Mouse (Mus musculus) hindbrain, embryonic 16.5 days (tissue): ENCODE measurements around the gene Tfap2a. TPM values are rescaled to one million over a fixed set of nuclear protein-coding genes. Genes with fewer than 3 reads are reported as not detected.
A peak's percentile ranks its signal among the peaks of the same experiment; 100 is the strongest.

Experiments
- ATAC-seq: fragments of 200-750 bp; cut with Nextera tagmentation; 2 replicates; pipeline ENCODE4 v1.8.0; 2017; ENCODE audit warnings: moderate TSS enrichment, moderate library complexity
- H3K27ac ChIP-seq: fragments of 300-500 bp; sonication (generic); 2 replicates; pipeline ENCODE4 v1.5.1; 2014; ENCODE audit warnings: low read depth, mild to moderate bottlenecking, control low read depth, low read length, moderate library complexity
- H3K27me3 ChIP-seq: fragments of 300-500 bp; sonication (generic); replicated peaks from 2 replicates; pipeline ENCODE4 v1.6.1; 2014; ENCODE audit warnings: low read length; ENCODE audit not compliant: control insufficient read depth, insufficient read depth
- H3K36me3 ChIP-seq: fragments of 300-500 bp; sonication (generic); 2 replicates; pipeline ENCODE4 v1.6.1; 2014; ENCODE audit warnings: mild to moderate bottlenecking, low read length, moderate library complexity, mixed read lengths; ENCODE audit not compliant: control insufficient read depth, insufficient read depth
- H3K4me1 ChIP-seq: fragments of 300-500 bp; sonication (generic); 2 replicates; pipeline ENCODE4 v1.6.1; 2014; ENCODE audit warnings: low read depth, low read length; ENCODE audit not compliant: control insufficient read depth, insufficient read depth
- H3K4me2 ChIP-seq: fragments of 300-500 bp; sonication (generic); 2 replicates; pipeline ENCODE4 v1.6.1; 2014; ENCODE audit warnings: mild to moderate bottlenecking, low read length, control low read depth, moderate library complexity
- H3K4me3 ChIP-seq: fragments of 300-500 bp; sonication (generic); 2 replicates; pipeline ENCODE4 v1.5.1; 2014; ENCODE audit warnings: mild to moderate bottlenecking, low read length, control low read depth, moderate library complexity
- H3K9ac ChIP-seq: fragments of 300-500 bp; sonication (generic); 2 replicates; pipeline ENCODE4 v1.6.1; 2014; ENCODE audit warnings: low read depth, mild to moderate bottlenecking, control low read depth, low read length, moderate library complexity
- H3K9me3 ChIP-seq: fragments of 300-500 bp; sonication (generic); 2 replicates; pipeline ENCODE4 v1.6.1; 2014; ENCODE audit warnings: mild to moderate bottlenecking, low read length, moderate library complexity; ENCODE audit not compliant: control insufficient read depth
- WGBS: fragments of 180-500 bp; shearing (Covaris S2); extraction: QIAGEN DNeasy Blood & Tissue Kit; methylation state at CpG from one replicate; pipeline ENCODE4 v1.1.7; 2014; 5-methylcytosine and 5-hydroxymethylcytosine counted together
- polyA plus RNA-seq: library from polyadenylated mRNA; unstranded; fragments of >200 nt; fragmentation: Nextera tagmentation; extraction: Ambion mirVana; gene quantifications from 2 replicates; pipeline ENCODE4 v1.2.1, GENCODE M21; 2015

Gene Tfap2a
- 8.4 and 9.0 TPM in 2 replicates for polyA plus RNA-seq

GRCm38 (mm10) chr13:40738196-40738880, at the start of gene Tfap2a:
Gene Tfap2a (minus strand): TSS chr13:40738376.
- peaks cover 10% of the 10 kb centered on the region for H3K4me1 ChIP-seq
- peak within 1 kb of the TSS; percentile 19 for H3K4me3 ChIP-seq
- WGBS: 2% methylated on average over 30 of the region's 30 CpGs
- no peak within 1 kb of the TSS for H3K27ac ChIP-seq
- H3K36me3 ChIP-seq: no peaks in the 10 kb centered on the region
- peak within 1 kb of the TSS; percentile 45 for H3K4me2 ChIP-seq
- no peak within 1 kb of the TSS for H3K9ac ChIP-seq
- H3K9me3 ChIP-seq: peaks cover 2% of the 10 kb centered on the region; the same call in 1 of the 2 replicates
- ATAC-seq: no peak
- peaks cover 73% of the 10 kb centered on the region for H3K27me3 ChIP-seq

- Histone ChIP-seq H3K4me3 (no peak overlapping the region), H3K4me1 (no peaks in the 10 kb centered on the region), H3K27ac (no peak overlapping the region), H3K36me3 (no peaks in the 10 kb centered on the region), H3K9me3 (no peaks in the 10 kb centered on the region), H3K4me2 (no peak overlapping the region), H3K27me3 (no peaks in the 10 kb centered on the region), H3K9ac (no peak overlapping the region)
- WGBS: 48% methylated on average over 8 of the region's 8 CpGs
- no peak for ATAC-seq
Observed at GRCm38 (mm10) chr13:40784202-40784771, 46.1 kb upstream of the Tfap2a start.

DNA sequence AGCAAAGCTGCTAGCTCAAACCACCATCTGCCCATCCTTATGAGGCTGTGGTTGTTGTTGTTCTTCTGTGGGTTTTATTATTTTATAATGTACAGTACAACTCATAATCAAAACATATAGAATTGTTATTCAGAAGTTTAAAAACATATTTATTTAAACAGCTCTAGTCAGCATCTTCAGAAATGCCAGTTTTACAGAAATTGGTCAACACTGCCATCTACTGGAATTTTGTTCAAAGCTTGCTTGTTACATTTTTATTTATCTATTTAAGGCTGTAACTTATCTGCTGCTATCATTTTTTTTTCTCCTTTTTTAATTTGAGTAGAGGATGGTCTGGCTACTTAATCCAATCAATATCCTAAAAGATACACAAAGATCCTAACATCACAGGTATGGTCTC, 19.8 kb upstream of the Tfap2a start:
- Histone ChIP-seq H3K4me3 (no peak overlapping the region), H3K36me3 (no peaks in the 10 kb centered on the region), H3K27me3 (no peaks in the 10 kb centered on the region), H3K4me2 (no peak overlapping the region), H3K27ac (no peak overlapping the region), H3K9ac (no peak overlapping the region), H3K4me1 (no peaks in the 10 kb centered on the region), H3K9me3 (no peaks in the 10 kb centered on the region)
- ATAC-seq: no peak

- 75% methylated on average over 7 of the region's 7 CpGs for WGBS
- no peak overlapping the region for H3K4me3 ChIP-seq
Observed at GRCm38 (mm10) chr13:40756356-40756755, 18.2 kb upstream of the Tfap2a start.

GRCm38 (mm10) chr13:40754091-40754490, 15.9 kb upstream of the Tfap2a start:
- Histone ChIP-seq H3K27ac (no peak overlapping the region), H3K36me3 (no peaks in the 10 kb centered on the region), H3K4me1 (no peaks in the 10 kb centered on the region), H3K27me3 (no peaks in the 10 kb centered on the region; the same call in 1 of the 2 replicates), H3K4me3 (no peak overlapping the region), H3K4me2 (no peak overlapping the region), H3K9ac (no peak overlapping the region), H3K9me3 (no peaks in the 10 kb centered on the region)
- ATAC-seq: no peak
- 95% methylated on average over 10 of the region's 10 CpGs for WGBS

More at GRCm38 (mm10) chr13:40756356-40756755, 18.2 kb upstream of the Tfap2a start:
- H3K4me1 ChIP-seq: no peaks in the 10 kb centered on the region
- H3K27ac ChIP-seq: no peak overlapping the region
- no peaks in the 10 kb centered on the region for H3K27me3 ChIP-seq
- no peaks in the 10 kb centered on the region for H3K9me3 ChIP-seq
- H3K4me2 ChIP-seq: no peak overlapping the region
- ATAC-seq: no peak
- no peak overlapping the region for H3K9ac ChIP-seq
- no peaks in the 10 kb centered on the region for H3K36me3 ChIP-seq

DNA sequence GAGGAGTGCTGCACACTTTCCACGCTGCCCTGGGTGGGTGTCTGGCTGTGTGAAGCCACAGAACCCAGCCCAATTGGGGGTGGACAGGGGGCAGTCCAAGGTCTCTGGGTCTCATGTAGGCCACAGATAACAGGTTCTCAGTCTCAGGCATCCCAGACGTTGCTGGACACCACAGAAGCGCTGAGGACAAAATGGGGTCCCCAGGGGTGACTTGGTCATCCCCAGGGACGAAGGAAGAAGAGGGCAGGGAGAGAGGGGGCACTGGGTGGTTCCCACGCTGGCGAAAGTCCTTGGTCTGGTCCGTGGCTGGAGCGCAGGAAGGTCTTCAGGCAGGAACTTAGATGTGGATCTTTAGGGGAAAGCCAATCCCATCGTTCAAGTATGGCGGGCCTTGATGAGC, 13.7 kb upstream of the Tfap2a start:
- 92% methylated on average over 10 of the region's 10 CpGs for WGBS
- H3K9me3 ChIP-seq: no peaks in the 10 kb centered on the region

GRCm38 (mm10) chr13:40749603-40749905, 11.4 kb upstream of the Tfap2a start:
- H3K27ac ChIP-seq: no peak overlapping the region
- no peak for ATAC-seq
- H3K9ac ChIP-seq: no peak overlapping the region
- 67% methylated on average over 9 of the region's 9 CpGs for WGBS
- H3K27me3 ChIP-seq: peaks cover 24% of the 10 kb centered on the region
- H3K36me3 ChIP-seq: no peaks in the 10 kb centered on the region
- peaks cover 3% of the 10 kb centered on the region; the same call in 1 of the 2 replicates for H3K4me1 ChIP-seq
- no peak overlapping the region for H3K4me3 ChIP-seq
- no peak overlapping the region for H3K4me2 ChIP-seq
- H3K9me3 ChIP-seq: no peaks in the 10 kb centered on the region; the same call in 1 of the 2 replicates

More for the DNA sequence above, 13.7 kb upstream of the Tfap2a start:
- no peaks in the 10 kb centered on the region for H3K4me1 ChIP-seq
- H3K9ac ChIP-seq: no peak overlapping the region
- H3K36me3 ChIP-seq: no peaks in the 10 kb centered on the region
- no peak overlapping the region for H3K27ac ChIP-seq
- H3K4me3 ChIP-seq: no peak overlapping the region
- no peak for ATAC-seq
- H3K4me2 ChIP-seq: no peak overlapping the region
- H3K27me3 ChIP-seq: peaks cover 5% of the 10 kb centered on the region; the same call in 1 of the 2 replicates

GRCm38 (mm10) chr13:40748785-40749602, 10.8 kb upstream of the Tfap2a start:
- WGBS: 16% methylated on average over 19 of the region's 19 CpGs
- no peak overlapping the region for H3K27ac ChIP-seq
- no peak overlapping the region for H3K4me3 ChIP-seq
- H3K9ac ChIP-seq: no peak overlapping the region
- H3K27me3 ChIP-seq: peaks cover 30% of the 10 kb centered on the region
- no peaks in the 10 kb centered on the region for H3K36me3 ChIP-seq
- H3K4me2 ChIP-seq: peak overlapping the region; percentile 40
- no peaks in the 10 kb centered on the region; the same call in 1 of the 2 replicates for H3K9me3 ChIP-seq
- ATAC-seq: no peak
- peaks cover 4% of the 10 kb centered on the region; the same call in 1 of the 2 replicates for H3K4me1 ChIP-seq
